Mouse (Mus musculus) kidney, adult 8-10 months (tissue): ENCODE measurements around the gene 6330409D20Rik.

Experiments
- DNase-seq, 2 experiments: peaks; one replicate each; pipeline ENCODE4 v3.0.0; 2022

The 6330409D20Rik gene

GRCm38 (mm10) chr2:32756674-32757055 lies 15.8 kb upstream of the 6330409D20Rik start:
- no peak for DNase-seq

DNA sequence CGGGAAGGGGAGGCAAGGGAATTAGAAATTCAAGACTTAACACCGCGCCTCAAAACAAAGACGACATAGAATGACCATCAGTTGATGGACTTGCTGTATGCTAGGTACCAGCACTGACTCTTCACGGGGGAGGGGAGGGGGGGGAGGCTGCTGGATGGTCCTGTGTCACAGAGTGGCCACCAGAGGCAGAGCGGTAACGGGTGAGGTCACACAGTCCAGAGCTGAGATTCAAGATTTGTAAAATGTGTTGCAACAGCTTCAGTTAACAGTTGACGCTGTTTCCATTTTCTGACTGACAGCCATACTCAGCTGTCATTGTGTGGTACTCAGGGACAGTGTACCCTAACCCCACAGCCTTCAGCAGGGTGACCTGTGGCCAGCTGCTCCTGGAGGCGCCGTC lies 11.4 kb upstream of the 6330409D20Rik start:
- no peak for DNase-seq

DNA sequence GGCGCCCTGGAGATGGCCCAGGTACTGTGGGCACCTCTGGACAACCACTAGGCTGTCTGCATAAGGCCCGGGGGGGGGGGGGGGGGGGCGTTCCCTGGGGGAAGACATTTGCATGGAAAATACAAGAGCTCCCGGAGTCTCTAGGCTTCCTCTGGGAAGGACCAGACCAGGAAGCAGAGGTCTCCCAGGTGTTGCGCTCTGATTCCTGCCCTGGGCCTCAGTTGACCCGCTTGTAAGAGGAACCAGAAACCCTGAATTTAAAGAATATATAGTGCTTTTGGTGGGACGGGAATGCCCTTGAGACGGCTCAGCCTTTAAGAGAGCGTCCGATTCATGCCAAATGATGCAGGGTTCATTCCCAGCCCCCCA lies 10.8 kb upstream of the 6330409D20Rik start:
- no peak for DNase-seq

DNA sequence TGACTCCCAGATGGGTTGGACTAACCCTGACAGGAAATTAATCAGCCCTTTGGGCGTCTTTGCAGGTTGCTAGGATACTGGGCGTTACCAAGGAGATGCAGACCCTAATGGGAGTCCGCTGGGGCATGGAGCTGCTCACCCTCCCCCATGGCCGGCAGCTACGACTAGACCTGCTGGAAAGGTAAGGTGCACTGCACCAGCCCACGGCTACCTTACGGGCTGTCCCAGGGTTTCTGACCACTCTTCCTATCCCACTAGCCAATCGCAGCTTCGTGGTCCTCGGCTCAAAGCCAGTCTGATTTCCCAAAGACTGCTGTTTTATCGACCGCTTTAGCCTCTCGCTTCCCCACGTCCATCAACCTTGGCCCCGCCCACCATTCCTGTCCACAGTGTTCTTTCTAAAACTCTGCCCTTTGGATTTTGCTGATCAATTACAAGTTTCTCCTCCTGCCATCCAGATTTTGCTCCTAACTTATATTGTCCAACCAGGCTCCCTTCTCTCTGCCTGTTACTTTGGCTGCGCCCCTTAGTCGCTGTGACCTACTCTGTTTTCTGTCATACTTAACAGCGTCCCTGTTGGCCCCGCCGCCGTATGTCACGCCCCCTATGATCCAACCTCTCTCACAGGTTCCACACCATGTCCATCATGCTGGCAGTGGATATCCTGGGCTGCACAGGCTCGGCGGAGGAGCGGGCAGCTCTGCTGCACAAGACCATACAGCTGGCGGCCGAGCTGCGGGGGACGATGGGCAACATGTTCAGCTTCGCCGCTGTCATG lies 10.3 kb upstream of the 6330409D20Rik start:
- peak; percentile 86 to 88 for DNase-seq

DNA sequence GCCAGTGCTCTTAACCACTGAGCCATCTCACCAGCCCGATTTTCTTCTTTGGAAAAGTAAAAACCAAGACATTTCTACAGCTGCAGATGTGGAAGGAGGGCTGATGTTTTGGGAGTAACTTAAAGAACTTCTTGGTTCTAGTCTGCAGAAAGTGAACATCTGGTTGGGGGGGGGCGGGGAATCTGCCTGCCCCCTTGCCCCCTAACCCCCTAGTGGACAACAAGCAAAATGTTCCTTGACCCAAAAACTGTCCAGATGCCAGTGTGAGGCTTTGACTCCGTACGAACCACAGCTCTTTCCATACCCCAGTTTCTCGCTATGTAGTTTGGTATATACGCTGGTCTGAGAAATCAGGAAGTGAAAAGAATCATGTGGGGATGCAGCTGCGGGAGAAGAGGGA lies 9.4 kb upstream of the 6330409D20Rik start:
- no peak for DNase-seq

DNA sequence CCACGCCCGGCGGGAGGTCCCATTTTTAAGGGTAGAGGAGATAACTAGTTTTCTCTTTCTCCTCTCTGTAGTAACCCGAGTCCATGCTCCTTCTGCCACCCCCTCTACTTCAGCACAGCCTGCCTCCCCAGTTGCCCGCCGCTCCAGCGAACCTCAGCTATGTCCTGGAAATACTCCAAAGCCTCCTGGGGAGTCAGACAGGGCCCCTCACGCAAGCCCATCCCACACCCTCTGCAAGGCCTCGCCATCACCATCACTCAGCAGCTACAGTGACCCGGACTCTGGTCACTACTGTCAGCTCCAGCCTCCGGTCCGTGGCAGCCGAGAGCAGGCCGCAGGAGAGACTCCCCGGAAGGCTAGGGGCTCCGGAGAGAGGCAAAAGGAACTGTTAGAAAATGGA lies 8.3 kb upstream of the 6330409D20Rik start:
- DNase-seq = no peak

DNA sequence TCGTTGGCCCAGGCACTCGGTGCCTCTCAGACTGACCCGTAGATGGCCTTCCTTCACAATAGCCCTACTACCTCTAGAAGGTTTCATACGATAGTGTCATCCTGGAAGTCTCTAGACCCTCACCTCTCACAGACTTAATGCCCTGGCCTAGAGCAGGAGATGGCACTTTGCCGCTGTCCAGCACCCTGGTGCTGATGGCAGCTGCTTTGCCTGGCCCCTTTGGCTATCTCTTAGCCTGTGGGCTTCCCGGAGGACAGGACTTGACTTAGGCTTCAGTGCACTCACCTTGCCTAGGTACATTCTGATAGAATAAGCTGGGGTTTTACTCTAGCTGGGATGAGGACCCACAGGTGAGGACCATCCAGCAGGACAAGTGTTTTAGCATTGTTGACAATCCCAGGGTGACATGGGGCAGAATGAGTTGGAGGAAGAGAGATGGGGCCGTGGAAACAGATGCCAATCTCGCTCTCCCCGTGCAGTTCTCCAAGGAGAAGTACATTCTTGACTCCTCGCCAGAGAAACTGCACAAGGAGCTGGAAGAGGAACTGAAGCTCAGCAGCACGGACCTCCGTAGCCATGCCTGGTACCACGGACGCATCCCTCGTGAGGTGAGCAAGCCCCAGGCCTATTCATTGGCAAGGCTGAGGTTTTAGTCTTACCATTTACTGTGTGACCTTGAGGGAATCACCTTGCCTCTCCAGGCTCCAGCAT lies 3.6 kb upstream of the 6330409D20Rik start:
- DNase-seq = no peak

DNA sequence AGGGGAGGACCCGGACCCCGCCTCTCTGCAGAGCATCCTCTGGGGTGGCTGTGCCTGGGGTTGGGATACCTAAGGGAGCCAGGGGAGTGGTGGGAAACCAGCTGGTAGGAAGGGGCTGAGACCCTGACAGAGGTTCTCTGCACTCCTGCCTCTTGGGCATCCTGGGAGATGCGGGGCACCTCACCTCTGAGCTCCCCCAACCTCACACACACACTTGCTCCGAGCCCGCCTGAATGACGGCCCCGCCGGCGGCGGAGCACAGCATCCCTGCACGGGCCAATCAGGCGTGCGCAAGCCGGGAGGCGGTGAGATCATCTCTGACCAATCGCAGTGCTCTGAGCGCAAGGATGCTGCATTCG lies 1.3 kb upstream of the 6330409D20Rik start:
- DNase-seq = no peak

DNA sequence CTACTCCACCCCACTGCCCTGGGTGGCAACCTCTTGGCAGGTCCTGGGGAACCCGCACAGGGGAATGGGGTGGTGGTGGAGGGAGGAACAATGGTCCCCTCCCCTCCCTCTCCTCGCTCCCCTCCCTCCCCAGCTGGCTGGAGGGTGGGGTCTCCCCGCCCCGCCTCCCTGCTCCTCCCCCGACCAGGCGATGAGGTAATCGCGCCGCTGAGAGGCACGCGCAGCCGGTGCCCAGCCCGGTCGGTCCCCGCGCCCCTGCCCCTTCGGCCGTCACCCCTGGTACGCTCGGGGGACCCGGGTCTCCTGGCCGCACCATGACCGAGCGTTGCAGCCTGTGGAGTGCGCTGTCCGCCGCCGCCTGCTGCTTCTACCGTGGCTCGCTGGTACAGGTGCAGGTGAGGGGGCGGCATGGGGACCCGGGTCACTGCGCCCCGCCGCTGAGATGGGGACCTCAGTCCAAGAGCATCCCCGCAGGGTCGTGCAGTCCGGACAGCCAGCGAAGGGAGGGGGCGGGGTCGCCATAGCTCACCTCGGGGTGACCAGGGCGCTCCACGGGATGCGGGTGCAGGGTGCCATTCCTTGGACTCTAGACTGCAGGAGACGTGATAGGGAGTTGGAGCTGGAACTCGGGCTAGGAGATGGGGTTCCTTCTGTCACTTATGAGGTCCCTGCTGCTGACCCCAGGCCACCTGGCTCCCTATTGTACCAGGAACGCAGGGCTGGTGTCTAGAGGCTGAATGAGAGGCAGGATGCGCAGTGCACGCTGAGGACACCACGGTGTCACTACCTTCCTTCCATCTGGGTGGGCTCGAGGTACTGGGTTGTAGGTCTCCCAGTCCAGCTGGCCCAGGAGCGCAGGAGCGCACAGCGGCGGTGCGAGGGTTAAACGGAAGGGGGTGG lies 707 bp upstream of the 6330409D20Rik start:
- DNase-seq = no peak

DNA sequence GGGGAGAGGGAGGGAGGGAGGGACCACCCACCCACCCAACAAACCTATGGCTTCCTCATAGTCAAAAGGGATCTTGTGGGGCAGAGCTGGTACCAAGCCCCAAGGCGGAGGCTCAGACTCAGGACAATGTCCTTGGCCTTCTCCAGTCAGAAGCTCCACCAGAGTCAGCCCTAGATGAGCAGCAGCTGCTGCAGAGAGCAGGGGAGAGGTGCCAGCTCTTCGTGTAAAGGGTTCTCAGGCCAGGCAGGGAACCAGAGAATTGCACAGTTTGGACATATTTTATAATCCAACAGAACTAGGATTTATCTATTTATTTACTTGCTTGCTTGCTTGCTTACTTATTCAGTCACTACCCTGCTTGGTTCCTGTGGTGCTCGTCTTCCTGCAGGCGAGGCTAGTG lies 1.5 kb downstream of the 6330409D20Rik start:
- no peak for DNase-seq

DNA sequence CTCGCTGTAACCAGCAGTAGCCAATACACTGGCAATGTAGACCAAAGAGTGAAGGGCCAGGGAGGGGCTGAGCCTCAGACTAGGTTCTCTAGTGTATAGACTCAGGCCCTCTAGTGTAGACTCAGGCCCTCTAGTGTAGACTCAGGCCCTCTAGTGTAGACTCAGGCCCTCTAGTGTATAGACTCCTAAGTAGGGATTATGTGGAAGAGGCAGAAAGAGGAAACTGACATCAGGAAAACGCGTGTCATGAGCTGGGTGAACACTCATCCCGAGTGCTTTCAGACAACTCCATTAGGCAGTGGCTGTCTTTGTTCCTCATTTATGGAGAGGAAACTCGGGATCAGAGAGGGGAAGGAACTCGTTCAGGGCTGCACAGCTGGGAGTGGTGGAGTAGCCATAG lies 3.8 kb downstream of the 6330409D20Rik start:
- no peak for DNase-seq

DNA sequence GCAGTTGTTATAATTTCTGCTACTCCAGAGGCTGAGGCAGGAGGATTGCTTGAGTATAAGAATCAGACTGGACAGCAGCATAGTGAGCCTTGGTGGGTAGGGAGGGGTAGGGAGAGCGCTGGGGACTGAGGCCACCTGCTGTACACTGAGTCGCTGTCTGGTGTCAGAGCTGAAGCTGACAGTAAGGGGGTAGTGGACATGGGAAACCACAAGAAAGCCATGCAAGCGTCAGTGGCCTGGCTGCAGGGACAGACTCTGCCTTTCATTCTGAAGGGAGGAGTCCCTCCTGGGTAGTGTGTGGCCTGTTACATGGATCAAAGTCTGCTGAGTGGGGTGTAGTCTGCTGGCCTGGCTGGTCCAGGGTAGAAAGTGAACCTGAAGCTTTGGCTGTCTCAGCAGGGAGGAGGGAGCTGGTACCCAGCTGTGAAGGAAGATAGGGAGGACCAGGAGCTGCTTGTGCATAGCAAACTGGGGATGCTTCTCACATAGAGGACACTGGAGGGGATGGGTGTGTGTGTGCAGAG lies 4.4 kb downstream of the 6330409D20Rik start:
- no peak for DNase-seq

- peak; percentile 67 to 69 for DNase-seq
Measured at GRCm38 (mm10) chr2:32734933-32735332, 5.9 kb downstream of the 6330409D20Rik start.

DNA sequence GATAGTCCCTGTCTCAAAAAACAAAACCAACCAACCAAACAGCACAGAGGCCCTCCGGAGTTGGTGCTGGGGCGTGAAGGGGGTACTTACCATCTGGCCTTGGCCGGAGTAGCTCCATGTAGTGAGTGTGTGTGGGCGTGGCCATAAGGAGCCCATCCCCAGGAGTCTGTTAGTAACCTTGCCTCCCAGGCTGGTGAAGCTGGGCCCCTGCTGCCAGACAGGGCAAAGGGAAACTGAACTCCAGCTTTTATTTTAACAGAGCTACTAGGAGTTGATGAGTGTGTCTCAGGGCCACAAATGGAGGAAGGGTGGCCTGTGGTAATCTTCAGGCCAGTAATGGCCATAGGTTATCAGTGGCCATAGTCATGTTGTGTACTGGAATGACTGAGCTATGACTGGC lies 6.3 kb downstream of the 6330409D20Rik start:
- no peak for DNase-seq

DNA sequence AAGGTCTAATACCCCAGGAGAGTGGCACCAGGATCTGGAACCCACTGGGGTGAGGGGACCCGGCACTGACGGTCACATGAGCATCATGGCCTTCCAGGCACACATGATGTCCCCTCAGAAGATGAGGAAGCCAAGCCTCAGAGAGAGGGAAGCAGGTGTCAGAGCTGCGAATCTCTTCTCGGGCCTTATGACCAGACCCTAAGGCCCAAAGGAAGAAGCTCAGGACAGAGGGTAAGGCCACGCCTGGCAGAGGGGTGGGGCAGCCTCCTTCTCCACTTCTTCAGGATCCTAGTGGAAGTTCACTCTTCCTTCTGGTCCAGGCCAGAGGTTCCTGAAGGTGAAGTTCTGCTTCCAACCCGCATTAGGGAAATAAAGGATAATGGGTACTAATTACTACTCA lies 8.1 kb downstream of the 6330409D20Rik start:
- no peak for DNase-seq

DNA sequence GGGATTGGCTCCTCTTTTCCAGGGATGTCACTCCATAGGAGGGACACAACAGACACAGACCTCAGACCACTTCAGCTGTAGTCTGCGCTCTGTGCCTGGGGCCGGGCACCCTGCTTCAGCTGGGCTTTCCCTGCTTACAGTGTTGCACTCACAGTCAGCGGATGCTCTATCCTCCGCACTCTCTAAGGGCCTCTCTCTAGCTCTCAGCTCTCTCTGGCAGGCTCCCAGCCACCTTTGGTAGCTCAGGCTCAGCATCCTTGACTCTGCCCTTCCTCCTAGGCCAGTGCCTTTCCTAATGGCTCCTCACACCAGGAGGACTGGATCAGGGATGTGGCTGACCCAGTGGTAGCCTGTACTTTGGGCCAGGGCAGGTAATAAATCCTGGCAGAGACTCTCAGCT lies 8.9 kb downstream of the 6330409D20Rik start:
- no peak for DNase-seq

DNA sequence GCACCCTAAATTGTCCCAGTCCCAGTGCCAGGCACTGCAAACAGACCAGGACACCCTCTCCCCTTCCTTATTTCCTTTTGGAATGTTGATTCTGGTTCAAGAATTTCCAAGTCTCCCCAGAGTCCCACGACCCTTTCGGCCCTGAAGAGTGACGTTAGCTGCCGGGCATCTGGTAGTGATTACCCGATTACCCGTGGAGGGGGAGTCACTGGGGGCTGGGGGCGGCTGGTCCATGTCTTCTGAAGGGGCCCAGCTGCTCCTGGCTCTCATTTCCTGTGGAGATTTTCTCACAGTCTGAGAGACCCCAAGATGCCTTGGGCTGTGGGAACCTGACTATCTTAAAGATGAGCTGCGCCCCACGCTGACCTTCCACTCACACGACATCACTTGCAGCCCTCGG lies 10.0 kb downstream of the 6330409D20Rik start:
- DNase-seq = no peak

DNA sequence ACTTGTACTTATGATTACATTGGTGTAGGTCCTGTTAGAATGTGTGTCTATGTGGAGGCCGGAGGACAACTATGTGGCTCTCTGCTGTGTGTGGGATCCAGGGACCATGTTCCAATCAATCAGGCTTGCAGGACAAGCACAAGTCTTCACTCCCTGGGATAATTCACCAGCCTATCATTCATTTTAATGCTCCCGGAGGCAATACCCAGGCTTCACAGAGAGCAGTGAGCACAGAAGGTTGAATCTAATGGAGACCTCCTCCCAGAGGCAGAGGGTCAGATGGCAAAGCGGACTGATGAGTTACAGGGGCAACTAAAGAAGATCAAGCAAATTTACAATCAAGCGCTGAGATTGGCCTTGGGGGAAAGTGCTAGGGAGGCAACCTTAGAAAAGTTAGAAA lies 11.3 kb downstream of the 6330409D20Rik start:
- DNase-seq = no peak

DNA sequence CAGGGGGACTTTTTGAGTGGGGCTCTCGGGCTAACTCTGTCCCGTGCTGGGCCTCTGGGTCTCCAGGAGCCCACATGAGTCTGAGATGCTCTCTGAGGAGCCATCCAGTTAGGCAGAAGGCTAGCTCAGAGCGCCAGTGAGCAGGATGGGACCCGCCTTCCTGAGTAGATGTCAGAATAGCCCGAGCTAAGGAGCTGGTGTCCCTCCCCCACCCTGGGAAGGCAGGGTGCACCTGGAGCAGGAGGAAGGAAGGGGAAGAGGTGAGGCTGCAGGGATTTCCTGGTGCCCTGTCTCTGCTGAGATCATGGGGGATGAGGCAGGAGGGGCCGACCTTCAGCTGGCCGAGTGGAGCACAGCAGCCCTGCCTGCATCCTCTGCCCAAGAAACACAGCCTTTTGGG lies 12.4 kb downstream of the 6330409D20Rik start:
- peak; percentile 63 to 73 for DNase-seq

- DNase-seq = peak; percentile 97 to 98
Measured at GRCm38 (mm10) chr2:32727435-32727834, 13.4 kb downstream of the 6330409D20Rik start.

DNA sequence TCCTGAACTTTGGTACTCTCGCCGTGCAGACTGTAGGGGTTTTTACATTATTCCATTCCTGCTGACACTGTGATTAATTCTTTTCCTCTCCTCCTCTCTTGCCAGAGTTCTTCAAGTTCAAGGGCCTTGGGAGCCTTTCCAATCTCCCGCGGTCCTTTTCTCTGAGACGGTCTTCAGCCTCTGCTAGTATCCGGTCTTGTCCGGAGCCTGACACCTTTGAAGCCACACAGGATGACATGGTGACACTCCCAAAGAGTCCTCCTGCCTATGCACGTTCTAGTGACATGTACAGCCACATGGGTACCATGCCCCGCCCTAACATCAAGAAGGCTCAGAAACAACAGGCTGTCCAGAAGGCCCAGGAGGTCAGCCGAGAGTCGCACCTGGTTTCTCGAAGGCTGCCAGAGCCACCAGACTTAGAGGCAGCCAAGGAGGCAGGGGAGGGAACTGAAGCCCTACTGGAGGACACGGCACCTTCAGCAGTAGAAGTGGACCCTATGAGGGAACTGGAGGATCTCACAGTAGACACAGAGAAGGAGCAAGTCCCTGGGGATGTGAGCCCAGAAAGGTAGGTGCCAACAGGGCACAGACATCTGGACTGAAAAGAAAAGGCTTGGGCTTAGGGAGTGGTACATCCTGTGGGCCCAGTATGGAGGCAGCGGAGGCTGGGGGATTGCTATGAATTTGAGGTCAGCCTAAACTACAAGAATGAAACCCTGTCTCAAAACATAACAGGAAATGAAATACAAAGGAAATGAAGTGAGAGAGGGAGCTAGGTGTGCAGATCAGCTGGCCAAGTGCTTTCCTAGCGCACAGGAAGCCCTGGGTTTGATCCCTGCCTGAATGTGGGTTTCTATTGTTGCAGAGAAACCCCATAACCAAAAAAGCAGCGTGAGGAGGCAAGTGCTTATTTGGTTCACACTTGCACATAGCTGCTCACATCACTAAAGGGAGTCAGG lies 15.7 kb downstream of the 6330409D20Rik start:
- no peak for DNase-seq

DNA sequence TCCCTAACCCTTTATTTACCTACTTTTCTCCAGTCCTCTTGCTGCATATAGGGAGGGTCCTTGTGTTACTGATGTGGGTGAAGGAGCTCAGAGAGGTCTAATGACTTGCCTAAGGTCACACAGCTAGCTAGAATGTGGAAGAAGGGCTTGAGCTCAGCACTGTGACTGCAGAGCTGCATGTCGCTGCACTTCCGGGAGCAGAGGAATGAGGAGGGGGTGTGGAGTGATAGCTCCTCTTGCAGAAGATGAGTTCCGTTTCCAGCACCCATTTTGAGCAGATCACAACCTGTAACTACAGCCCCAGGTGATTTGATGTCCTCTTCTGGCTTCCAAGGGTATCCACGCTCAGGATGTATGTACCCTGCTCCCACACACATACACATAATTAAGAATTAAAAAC lies 16.7 kb downstream of the 6330409D20Rik start:
- DNase-seq = no peak
